Mouse (Mus musculus): ENCODE measurements around the gene Anapc5. TPM values are rescaled to one million over a fixed set of nuclear protein-coding genes. Genes with fewer than 3 reads are reported as not detected.

Anapc5 gene
- total RNA-seq, 4 experiments from 2014 or later = 192 to 236 (median 203) TPM

GRCm38 (mm10) chr5:122799379-122800344 is 21.5 kb downstream of the Anapc5 start:
- DNase-seq (ENCODE audit: low spot score in 2 of 2) = no peak

DNA sequence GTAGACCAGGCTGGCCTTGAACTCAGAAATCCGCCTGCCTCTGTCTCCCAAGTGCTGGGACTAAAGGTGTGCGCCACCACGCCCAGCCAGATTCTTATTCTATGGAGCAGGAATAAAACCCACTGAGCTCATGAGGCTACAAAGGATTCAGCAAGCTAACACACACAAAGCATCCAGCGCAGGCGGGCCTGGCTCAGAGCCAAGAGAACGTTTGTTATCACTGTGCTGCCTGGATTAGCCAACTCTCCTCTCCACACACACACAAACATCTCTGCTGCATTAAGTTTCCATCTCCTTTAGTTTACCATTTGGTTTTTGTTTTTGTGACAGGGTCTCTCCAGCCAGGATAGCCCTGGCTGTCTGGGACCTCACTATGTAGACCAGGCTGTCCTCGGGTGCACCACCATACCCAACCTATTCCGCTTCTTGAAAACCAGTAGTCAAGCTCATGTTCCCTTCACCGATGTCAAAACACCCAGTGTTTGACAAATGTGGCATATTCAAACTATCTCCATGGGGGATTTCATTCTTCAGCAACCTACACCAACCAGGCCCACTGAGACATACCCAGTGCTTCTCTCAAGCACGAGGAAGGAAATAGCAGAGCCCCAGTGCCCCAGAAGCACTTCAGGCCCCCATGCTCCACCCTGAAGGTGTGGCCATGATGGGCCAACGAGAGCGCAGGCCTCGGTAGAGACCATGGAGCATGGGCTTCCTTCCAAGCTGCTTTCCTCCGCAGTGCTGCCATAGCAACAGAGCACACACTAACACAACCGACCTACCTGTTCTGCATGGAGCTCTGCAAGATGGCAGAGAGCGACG is 22.4 kb downstream of the Anapc5 start:
- DNase-seq (ENCODE audit: low spot score in 2 of 2) = peak; percentile 78 to 89

DNA sequence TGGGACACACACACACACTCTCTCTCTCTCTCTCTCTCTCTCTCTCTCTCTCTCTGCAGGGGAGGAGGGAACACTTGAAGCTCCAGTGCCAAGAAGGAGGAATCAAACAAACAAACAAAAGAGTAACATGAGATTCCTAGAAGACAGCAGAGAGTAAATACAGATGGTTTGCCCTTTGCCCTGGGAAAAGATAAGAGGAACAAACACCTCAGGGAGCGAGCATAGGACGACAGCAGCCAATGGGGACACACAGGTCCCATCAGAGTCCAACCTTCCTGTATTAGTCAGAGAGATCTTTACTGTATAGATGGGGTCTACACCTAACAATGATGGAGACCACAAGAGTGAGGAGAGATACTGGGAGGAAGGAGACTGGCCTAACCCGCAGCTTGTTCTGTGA is 23.3 kb downstream of the Anapc5 start:
- no peak for DNase-seq (ENCODE audit: low spot score in 2 of 2)

DNA sequence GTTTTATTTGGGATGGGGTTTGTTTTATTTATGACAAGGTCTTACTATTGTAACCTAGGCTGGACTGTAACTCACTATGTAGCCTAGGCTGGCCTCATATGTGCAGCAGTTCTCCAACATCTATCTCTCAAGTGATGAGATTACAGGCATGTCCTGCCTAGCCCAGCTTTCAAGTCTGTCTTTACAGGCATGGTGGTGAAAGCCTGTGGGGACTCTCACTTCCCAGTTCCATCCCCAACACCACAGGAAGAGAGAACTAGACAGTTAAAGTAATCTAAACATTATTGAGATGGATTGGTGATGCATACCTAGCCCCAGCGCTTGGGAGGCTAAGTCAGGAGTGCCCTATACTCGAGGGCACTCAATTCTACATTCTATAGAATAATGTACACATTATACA is 32.4 kb downstream of the Anapc5 start:
- DNase-seq (ENCODE audit: low spot score in 2 of 2) = no peak

DNA sequence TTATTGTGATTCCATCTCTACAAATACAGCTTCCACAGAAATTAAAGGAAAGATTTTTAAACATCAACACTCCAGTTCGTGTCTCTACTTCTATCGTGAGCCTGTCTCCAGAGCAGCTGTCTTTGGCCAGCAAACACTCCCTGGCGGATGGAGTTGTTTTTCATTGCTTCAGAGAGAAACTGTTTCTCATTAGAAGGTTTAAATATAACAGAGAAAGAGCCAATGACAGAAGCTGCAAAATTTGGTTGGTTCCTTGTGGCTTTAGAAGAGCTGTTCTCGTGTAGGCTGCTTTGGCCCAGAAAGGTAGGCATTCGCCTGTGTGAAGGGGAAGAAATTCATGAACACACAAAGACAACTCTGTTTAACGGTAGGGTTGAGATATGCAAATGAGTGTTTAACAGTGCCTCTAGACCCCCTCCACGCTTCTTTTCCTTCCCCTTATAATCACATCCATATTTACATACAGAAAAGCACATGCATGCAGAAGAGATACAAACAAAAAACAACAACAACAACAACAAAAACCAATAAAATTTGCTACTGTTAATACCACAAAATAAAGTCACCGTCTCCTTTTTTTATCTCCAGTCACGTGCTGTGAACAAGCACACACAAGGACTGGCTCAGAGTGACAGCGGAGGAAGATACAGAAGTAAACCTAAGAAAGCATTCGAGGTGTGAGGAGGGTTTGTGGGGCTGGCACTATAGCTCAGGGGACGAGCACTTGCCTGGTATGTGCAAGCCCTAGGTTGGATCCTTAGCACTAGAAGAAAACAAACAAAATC is 34.9 kb downstream of the Anapc5 start:
- DNase-seq (ENCODE audit: low spot score in 2 of 2) = no peak

DNA sequence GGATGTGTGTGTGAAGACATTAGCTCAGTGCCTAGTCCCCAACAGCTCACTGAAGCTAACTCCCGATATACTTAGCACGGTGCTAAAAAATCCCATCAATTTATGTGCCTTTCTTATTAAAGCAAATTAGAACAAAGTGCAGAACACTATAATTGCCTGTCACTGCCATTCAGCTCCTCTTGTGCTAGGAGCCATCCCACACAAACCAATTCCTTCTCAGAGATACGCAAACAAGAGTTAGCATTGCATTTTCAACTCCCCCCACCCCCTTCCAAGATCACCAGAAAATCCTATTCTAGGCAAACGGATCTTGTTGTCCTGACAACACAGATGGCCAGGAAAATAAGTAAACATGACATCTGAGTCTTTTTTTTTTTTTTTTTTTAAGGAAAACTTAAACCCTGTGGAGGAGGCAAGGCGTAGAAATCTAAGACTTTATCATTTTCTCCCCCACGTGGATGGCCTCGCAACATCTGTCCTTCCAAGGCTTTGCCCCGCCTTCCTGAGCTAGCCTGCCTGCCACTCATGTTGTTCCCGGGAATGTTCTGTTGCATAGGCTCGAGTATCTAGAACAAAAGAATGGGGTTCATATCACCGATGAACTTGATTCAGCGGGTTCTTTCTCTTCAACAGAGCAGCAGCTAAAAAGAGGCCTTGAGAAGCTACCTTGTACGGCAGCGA is 37.3 kb downstream of the Anapc5 start:
- no peak for DNase-seq (ENCODE audit: low spot score in 2 of 2)

- no peak for DNase-seq (ENCODE audit: low spot score in 2 of 2)
Measured at GRCm38 (mm10) chr5:122782066-122782465, 39.1 kb downstream of the Anapc5 start.

DNA sequence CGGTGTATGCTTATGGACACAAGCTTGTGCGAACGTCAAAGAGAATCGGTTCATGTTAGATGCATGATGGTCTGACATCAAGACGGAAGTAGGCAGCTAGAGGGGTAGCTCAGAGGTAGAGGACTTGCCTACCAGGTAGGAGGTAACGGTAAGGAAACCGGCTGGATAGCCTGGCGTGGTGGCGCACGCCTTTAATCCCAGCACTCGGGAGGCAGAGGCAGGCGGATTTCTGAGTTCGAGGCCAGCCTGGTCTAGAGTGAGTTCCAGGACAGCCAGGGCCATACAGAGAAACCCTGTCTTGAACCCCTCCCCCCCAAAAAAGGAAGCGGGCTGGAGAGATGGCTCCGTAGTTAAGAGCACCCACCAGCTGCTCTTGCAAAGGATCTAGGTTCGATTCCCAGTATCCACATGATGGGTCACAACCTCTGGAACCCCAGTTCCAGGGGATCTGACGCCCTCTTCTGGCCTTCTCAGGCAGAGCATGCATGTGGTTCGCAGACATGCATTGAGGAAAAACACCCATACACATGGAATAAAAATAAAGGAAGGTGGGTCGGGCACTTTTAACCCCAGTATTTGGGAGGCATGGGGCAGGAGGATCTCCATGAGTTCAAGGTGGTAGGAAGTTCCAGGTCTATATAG is 40.2 kb downstream of the Anapc5 start:
- no peak for DNase-seq (ENCODE audit: low spot score in 2 of 2)

DNA sequence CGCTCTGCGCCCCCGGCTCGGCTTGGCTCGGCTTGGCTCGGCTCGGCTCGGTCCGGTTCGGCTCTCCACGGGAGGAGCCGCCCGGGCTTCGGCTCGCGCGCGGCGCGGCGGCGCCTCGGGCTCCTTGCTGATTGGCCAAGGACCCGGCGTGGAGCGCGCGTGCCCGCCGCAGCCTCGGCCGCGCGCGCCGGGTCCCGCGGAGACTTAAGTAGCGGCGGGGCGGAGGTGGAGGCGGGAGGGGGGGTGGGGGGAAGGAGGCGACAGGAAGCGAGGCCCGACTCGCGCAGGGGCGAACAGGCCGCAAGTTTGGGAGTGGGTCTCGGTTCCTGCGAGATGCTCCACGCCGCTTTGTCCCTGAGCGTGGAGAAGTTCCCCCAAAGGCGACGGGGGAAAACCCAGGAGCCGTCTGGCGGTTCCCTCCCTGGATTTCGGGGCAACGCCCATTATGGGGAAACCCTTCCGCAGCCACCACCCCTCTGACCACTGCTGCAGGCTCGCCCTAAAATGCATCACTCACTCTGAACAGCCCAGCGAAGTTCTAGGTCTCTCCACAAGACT is 41.8 kb downstream of the Anapc5 start, which contains the start of gene Camkk2:
TSS of gene Camkk2 (minus strand) at position 133 of the 558 bp plus-strand sequence.
- peak in 1 of 2 experiments; percentile 72 for DNase-seq (ENCODE audit: low spot score in 2 of 2)

- no peak for DNase-seq (ENCODE audit: low spot score in 2 of 2)
Measured at GRCm38 (mm10) chr5:122778231-122779226, 42.6 kb downstream of the Anapc5 start.

- no peak for DNase-seq (ENCODE audit: low spot score in 2 of 2)
Measured at GRCm38 (mm10) chr5:122777322-122777721, 43.8 kb downstream of the Anapc5 start.

DNA sequence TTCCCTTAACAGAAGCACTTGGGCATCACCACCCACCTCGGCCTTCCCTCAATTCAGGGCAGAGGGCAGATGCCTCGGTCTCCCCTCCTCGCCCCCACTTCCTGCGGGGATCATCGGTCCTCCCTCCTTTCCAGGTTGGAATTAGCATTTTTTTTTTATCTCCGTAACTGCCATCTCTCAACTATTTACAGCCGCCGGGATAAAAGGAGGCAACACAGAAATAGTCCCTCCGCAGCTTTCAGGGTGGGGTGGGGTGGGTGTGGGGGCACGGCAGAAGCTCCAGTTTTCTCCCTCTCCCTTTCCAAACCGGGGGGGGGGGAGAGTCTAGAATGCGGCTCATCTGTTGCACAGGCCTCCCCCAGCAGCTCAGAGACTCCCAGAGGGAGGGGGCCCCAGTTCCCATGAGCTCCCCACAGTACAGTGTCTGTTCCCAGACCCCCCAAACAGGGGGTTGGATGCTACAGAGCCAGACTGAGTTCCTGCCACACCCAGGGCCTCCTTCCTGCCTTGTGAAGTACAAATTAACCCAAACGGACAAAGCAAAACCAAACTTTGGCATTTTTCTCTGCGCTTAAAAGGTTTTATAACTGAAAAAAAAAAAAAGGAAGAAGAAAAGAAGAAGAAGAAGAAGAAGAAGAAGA is 45.4 kb downstream of the Anapc5 start:
- DNase-seq (ENCODE audit: low spot score in 2 of 2) = no peak

GRCm38 (mm10) chr5:122774743-122775611 is 46.2 kb downstream of the Anapc5 start:
- no peak for DNase-seq (ENCODE audit: low spot score in 2 of 2)

- no peak for DNase-seq (ENCODE audit: low spot score in 2 of 2)
Measured at GRCm38 (mm10) chr5:122773756-122774155, 47.4 kb downstream of the Anapc5 start.

DNA sequence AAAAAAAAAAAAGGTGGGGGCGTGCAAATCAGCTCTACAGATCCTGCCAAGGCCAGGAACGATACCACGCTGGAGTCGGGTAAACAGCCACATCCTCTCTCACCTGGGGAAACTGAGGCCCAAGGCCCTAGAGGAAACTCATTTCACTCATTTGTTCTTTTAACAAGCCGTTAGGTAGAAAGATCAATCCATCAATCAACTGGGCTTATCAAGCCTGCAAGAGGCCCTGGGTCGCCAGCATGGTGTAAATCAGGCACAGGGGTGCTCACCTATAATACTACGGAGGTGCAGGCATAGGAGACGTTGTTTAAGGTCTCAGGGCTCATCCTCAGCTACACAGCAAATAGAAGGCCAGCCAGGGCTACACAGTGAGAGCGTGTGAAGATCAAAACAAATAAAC is 49.7 kb downstream of the Anapc5 start:
- DNase-seq (ENCODE audit: low spot score in 2 of 2) = no peak

GRCm38 (mm10) chr5:122770806-122771261 is 50.3 kb downstream of the Anapc5 start:
- no peak for DNase-seq (ENCODE audit: low spot score in 2 of 2)

DNA sequence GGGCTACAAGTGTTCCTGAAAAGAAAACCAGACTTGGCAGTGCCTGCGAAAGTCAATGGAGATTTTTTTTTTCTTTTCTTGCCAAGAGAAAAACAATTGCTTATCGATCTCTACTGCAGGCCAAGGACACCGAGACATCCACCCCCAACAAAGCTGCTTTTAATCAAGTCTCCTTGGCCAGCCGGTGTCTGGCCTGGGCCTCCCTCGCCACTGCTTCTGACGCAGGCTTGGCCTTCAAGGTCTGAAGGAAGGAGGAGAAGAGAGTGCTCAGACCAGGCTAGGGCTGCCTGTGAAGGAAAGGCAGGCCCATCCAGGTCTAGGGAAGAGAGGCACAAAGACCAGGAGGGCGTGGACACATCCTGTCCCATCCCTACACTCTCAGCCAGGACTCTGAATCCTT is 50.8 kb downstream of the Anapc5 start:
- no peak for DNase-seq (ENCODE audit: low spot score in 2 of 2)
